In genomic region chr11:78696777-78697752, GRCm38 (mm10) we compare ENCODE assay signal across 8 mouse cellular contexts. TPM values are rescaled to one million over a fixed set of nuclear protein-coding genes. Genes with fewer than 3 reads are reported as not detected.
DNase-seq lines count a peak whose midpoint lies in the region; ATAC-seq lines count a peak whose summit lies in the region.

Nlk (minus strand) TSS chr11:78697373.

- no peaks in the 10 kb centered on the region for H3K27me3 ChIP-seq in hindbrain, embryonic 14.5 days (ENCODE audit: control insufficient read depth, insufficient read depth, low read length)

- H3K4me3 ChIP-seq in hindbrain, embryonic 14.5 days (replicated peaks; ENCODE audit: low read length), result peak within 1 kb of the TSS; percentile 92

- no peaks in the 10 kb centered on the region for H3K36me3 ChIP-seq in hindbrain, embryonic 14.5 days (replicated peaks; ENCODE audit: control insufficient read depth, insufficient read depth)

- peak within 1 kb of the TSS; percentile 81 for H3K4me2 ChIP-seq in hindbrain, embryonic 14.5 days (replicated peaks)

- peak; percentile 100 for DNase-seq in R1 (ENCODE audit: low read depth, low spot score)
- DNase-seq in cerebellum, postnatal 25 days, result peak; percentile 99 to 100
- DNase-seq in frontal cortex, postnatal 25 days (ENCODE audit: low spot score in 2 of 2), result peak; percentile 99
- DNase-seq in hindbrain, embryonic 14.5 days (ENCODE audit: low spot score), result peak; percentile 96
- peak; percentile 98 to 99 for DNase-seq in layer of hippocampus, postnatal 36 days
- DNase-seq in lung, postnatal 36 days, result peak; percentile 100
- peak; percentile 100 for DNase-seq in retina, postnatal 1 day
- peak; percentile 97 to 99 for DNase-seq in urinary bladder, adult 18-20 months (ENCODE audit: low spot score in 2 of 2)

- H3K4me1 ChIP-seq in hindbrain, embryonic 14.5 days (replicated peaks; ENCODE audit: control insufficient read depth, insufficient read depth, low read length), result peaks cover 41% of the 10 kb centered on the region

- H3K27ac ChIP-seq in hindbrain, embryonic 14.5 days, result peak within 1 kb of the TSS; percentile 91

- H3K9ac ChIP-seq in hindbrain, embryonic 14.5 days, result peak within 1 kb of the TSS; percentile 87

- under 1% methylated on average over 58 of the region's 65 CpGs for WGBS in hindbrain, embryonic 14.5 days

- peak; percentile 99 for ATAC-seq in hindbrain, embryonic 14.5 days (ENCODE audit: low FRiP score)

- no peaks in the 10 kb centered on the region for H3K9me3 ChIP-seq in hindbrain, embryonic 14.5 days (ENCODE audit: control insufficient read depth, low read length)

RNA-seq across cellular contexts. Expression of gene Nlk, which starts in this region (rescaled TPM):
- polyA plus RNA-seq in hindbrain, embryonic 14.5 days (2014; fragmentation: Nextera tagmentation; extraction: Ambion mirVana), result 27.4 and 29.3 TPM in 2 replicates
- total RNA-seq in layer of hippocampus, postnatal 36 days (2021), result 10 to 100 TPM; 43.7 to 45.9 TPM

Comparison
In these comparisons a context has a peak if more than half of its experiments do, and no peak if none do; other contexts are left out.
1. Peak in every context shown above with its lines: DNase-seq, ATAC-seq, H3K4me3 ChIP-seq and H3K27ac ChIP-seq.